Mouse (Mus musculus): ENCODE results near the gene Cd200r1.

GRCm38 (mm10) chr16:44719349-44719748 is 46.2 kb upstream of the Cd200r1 start:
- no peak for TF ChIP-seq E2F4 (IDR thresholded peaks at IDR 0.05; ENCODE audit: insufficient read depth)
- no peak for TF ChIP-seq MYOD1 (IDR thresholded peaks at IDR 0.05; ENCODE audit: control insufficient read depth in 1 of 3, insufficient read length in 2 of 3, low read depth in 2 of 3)
- no peak for TF ChIP-seq CEBPB (IDR thresholded peaks at IDR 0.05; ENCODE audit: insufficient read depth, poor library complexity, severe bottlenecking)
- TF ChIP-seq POLR2A (IDR thresholded peaks at IDR 0.05; ENCODE audit: insufficient read length, low read depth): no peak
- TF ChIP-seq USF1 (IDR thresholded peaks at IDR 0.05; ENCODE audit: low read depth): no peak
- TF ChIP-seq MAX (IDR thresholded peaks at IDR 0.05; ENCODE audit: low read depth): no peak
- TF ChIP-seq TCF12 (IDR thresholded peaks at IDR 0.05; ENCODE audit: insufficient read depth, poor library complexity, severe bottlenecking): no peak
- no peak for TF ChIP-seq POLR2AphosphoS2 (IDR thresholded peaks at IDR 0.05; ENCODE audit: insufficient read length, low read depth)
- TF ChIP-seq TCF3 (IDR thresholded peaks at IDR 0.05; ENCODE audit: insufficient read length, low read depth): no peak
- TF ChIP-seq MYOG (IDR thresholded peaks at IDR 0.05; ENCODE audit: control insufficient read depth in 1 of 3, insufficient read depth in 1 of 3, insufficient read length in 2 of 3, low read depth in 2 of 3): no peak

Measured in myocyte (in vitro differentiated cells).